Mouse (Mus musculus) spleen, adult 12 weeks (tissue): ENCODE results near the gene Zfp563.

ENCODE experiments used
- DNase-seq: peaks from one replicate; pipeline ENCODE4 v3.0.0; 2022; ENCODE audit warnings: low spot score

The Zfp563 gene

DNA sequence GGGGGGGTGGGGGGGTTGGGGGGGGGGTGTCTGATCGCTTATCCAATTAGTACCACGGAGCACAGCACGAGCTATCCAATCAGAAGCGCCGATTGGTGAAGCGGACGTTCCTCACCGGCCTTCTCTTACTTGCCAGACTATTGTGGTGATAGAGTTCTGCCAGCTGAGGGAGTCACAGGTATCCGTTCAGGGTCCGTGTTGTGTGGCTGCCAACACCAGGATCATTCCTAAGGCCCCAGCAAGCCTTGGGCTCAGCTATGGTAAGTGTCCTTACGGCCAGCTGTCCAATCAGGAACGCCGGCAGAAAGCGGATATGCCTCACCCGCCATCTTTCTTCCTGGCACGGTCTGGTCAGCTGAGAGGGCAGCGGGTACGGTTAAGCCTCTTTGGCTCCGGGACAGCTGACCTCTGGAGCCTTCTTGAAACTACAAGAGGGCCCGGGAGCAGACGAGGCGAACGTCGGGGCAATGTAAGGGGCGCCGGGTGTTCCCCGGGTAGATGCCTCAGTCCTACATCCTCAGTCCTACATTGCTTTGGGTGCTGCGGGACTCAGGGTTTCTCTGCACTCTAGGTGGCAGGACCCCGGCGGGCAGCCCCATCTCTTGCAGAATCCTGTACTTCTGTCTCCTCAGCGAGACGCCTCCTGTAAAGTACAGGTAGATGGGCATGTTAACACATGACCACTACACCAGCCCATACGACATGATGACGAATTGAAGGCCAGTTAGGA lies at the start of gene Zfp563:
Gene Zfp563 (plus strand): TSS at position 91 of the 730 bp plus-strand sequence.
- peak; percentile 73 for DNase-seq

- no peak for DNase-seq
These were observed 30.3 kb upstream of the Zfp563 start for GRCm38 (mm10) chr17:33058791-33059190.

DNA sequence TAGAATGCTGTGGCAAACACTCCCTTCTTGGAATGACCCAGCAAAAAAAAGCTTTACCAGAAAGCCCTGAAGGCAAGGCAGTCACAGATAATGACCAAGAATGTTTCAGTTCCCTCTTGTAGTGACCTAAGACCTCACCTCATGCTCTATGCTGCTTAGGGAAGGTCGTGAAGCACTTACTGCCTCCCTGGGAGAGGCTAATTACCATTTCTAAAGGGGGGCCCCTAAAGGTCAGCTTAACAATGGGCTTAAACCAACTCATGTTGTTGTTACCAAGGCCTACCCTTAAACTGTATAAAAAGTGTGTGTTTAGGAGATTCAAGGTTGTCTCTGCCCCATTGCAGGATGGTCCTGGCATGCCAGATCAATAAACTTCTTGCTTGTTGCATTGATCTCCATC lies 26.1 kb upstream of the Zfp563 start:
- no peak for DNase-seq

DNA sequence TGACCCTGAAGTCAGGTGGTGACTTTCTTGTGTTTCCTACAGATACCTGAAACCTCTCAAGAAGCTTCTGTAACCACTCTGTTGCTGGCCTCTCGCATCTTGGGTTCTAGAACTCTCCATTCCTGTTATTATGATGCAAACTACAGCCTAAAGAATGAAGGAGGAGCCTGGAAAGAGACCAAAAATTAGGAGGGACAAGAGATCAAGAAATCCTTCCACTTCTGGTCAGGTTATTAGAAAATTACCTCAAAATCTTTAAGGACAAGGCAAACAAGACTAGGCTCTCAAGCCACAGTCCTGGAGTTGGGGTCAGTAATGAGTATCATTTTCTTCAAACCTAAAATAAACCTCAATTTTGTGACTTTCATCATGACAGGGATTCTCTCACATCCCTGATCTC lies 21.2 kb upstream of the Zfp563 start, which contains the start of gene 4921501E09Rik:
Gene 4921501E09Rik (minus strand): TSS at position 101 of the 400 bp plus-strand sequence.
- DNase-seq = no peak

- no peak for DNase-seq
These were observed 2.5 kb downstream of the Zfp563 start for GRCm38 (mm10) chr17:33091630-33092029.

DNA sequence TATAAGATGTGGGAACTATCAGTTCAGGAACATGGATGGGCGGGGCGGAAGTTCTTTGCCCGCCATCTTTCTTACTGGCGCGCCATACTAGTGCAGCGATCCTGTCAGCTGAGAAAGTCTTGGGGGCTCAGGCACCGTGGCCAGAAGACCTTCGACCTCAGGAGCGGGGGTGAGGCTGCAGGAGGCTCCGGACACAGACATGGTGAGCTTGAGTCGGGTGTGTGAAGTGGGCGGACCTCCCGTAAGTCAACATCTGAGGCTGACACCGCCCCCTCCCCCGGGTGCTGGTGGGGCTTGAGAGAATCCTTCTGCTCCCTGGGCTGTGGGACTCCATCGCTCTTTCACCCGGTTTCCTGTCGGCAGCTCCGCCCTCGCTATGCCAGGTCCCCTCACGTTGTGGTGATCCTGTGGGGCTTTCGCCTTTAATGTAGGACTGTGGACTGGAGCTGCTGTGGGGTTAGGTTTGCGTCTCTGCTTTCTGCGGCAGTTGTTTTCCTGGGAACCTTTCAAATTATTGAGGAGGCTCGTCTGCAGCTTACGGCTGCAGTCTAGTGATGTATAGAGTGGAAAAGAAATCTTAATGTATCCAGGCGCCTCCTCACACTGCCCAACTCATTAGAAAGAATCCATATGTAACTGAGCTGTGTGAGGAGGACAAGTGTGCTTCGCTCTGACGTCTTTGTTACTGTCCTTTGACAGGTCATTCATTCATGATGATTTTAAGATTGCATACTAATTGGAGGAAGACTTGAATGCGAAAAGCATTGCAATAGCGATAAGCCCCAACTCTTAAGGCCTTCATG lies 3.5 kb downstream of the Zfp563 start:
- DNase-seq = peak; percentile 19

DNA sequence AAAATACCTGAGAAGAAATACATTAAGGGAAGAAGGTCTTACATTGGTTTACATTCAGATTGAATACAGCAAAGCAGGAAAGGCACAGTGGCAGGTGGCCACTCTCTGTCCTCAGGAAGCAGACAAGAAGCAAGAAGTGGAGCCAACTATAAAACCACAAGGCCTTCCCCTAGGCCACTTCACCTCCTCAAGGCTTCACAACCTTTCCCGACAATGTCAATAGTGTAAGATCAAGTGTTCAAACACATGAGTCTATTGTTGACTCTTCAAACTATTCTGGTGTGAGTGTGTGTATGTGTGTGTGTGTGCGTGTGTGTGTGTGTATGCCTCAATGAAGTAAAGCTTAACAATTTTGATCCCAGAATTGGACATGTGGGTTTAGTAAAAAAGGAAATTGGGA lies 8.3 kb downstream of the Zfp563 start:
- no peak for DNase-seq

DNA sequence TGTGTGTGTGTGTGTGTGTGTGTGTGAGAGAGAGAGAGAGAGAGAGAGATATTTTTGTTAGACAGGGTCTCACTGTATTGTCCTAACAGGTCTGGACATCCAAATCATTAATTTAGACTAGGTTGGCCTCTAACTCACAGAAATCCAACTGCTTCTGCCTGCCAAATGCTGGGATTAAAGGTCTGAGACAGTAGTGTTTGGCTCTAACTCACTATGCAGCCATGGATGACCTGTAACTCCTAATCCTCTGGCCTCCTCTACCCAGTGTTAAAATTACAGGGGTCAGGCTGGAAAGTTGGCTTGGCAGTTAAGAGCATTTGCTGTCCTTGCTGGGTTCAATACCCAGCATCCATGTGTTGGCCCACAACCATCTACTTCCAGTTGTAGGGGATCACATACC lies 35.4 kb downstream of the Zfp563 start:
- DNase-seq = no peak

GRCm38 (mm10) chr17:33126257-33126656 lies 37.1 kb downstream of the Zfp563 start:
- DNase-seq = no peak

DNA sequence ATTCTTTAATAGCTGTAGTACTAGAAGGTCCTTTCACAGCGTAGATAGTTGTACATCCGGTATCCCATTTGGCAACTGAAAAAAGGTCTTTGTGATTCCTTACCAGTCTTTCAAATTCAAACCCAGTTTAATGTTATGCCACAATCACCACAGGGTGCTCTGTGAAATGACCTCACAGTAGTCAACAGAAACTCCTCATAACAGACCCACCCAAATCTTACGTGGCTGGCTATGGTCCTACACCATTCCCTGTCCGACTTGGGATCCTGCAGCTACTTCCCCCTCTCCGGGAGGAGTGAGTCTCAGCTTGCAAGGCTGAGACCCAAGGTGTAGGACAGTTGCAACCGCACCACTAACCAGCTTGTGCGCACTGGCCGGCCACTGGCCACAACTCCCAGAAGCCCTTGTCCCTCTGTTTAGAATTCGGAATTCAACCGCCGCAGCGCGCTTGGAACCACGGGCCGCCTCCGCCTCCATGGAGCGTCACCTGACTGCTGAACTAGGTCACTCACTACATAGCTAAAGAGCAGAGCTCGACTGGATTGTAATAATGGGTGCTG lies 50.2 kb downstream of the Zfp563 start, which contains the start of gene Morc2b:
Gene Morc2b (minus strand): TSS at position 423 of the 560 bp plus-strand sequence.
- DNase-seq = no peak
